Mouse (Mus musculus): Measurements from ENCODE around the gene Mchr1. TPM values are rescaled to one million over a fixed set of nuclear protein-coding genes. Genes with fewer than 3 reads are reported as not detected.

Mchr1 gene
- polyA plus RNA-seq, 1 experiment from 2014 or later = 1.8 TPM

Other genes starting within 250 kb of the Mchr1 start
- gene Mrtfa, start 44.7 kb upstream of the Mchr1 start, polyA plus RNA-seq (2015; fragmentation: Nextera tagmentation; extraction: Ambion mirVana) = 24.1 and 25.1 TPM in 2 replicates
- gene Slc25a17, start 125.3 kb downstream of the Mchr1 start, polyA plus RNA-seq (2015; fragmentation: Nextera tagmentation; extraction: Ambion mirVana) = 133 and 139 TPM in 2 replicates
- 203 and 207 TPM in 2 replicates for gene St13, start 164.6 kb downstream of the Mchr1 start, polyA plus RNA-seq (2015; fragmentation: Nextera tagmentation; extraction: Ambion mirVana)
- gene Xpnpep3, start 164.6 kb downstream of the Mchr1 start, polyA plus RNA-seq (2015; fragmentation: Nextera tagmentation; extraction: Ambion mirVana) = 8.6 and 10.1 TPM in 2 replicates
- gene Dnajb7, start 172.8 kb downstream of the Mchr1 start, polyA plus RNA-seq (2015; fragmentation: Nextera tagmentation; extraction: Ambion mirVana) = 1.5 and 1.7 TPM in 2 replicates
- 492 and 524 TPM in 2 replicates for gene Rbx1, start 230.8 kb downstream of the Mchr1 start, polyA plus RNA-seq (2015; fragmentation: Nextera tagmentation; extraction: Ambion mirVana)

Measured in forebrain, embryonic 15.5 days (tissue).